Mouse (Mus musculus) granulocyte monocyte progenitor cell, adult 5-6 weeks (primary cell): ENCODE results near the gene Macf1. TPM values are rescaled to one million over a fixed set of nuclear protein-coding genes. Genes with fewer than 3 reads are reported as not detected.

Experiments used
- ATAC-seq: replicated peaks from 2 replicates; pipeline ENCODE4 v1.8.0; 2016; ENCODE audit warnings: mild to moderate bottlenecking, moderate TSS enrichment, inconsistent platforms; ENCODE audit not compliant: poor library complexity, severe bottlenecking
- total RNA-seq, 2 experiments: library from RNA; stranded (forward) in 1 of 2; stranded (reverse) in 1 of 2; fragments of 200-712, 200-1000 nt in 1 of 2; fragments of >200 nt in 1 of 2; fragmentation: Nextera tagmentation in 1 of 2; gene quantifications; 2 replicates each; pipeline ENCODE4 v1.2.3; 2014 to 2017

Gene Macf1
- total RNA-seq, 2 experiments from 2014 or later = 129 to 162 TPM

DNA sequence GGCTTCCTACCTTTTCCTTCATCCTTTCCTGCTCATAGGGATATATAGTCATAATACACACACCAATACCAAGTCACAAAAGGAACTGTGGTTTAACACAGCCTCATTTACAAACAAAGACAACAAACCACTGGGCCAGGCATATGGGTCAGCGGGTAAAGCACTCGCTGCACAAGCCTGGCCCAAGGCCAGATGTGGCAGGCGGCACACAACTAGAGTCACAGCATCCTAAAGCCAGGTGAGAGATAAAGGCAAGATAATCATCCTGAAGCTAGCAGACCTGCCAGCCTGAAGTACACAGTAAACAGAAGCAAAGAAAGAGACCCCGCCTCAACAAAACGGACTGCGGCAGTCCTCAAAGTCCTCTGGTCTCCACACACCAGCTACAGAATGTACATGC lies 40.6 kb downstream of the Macf1 start:
- no peak for ATAC-seq

DNA sequence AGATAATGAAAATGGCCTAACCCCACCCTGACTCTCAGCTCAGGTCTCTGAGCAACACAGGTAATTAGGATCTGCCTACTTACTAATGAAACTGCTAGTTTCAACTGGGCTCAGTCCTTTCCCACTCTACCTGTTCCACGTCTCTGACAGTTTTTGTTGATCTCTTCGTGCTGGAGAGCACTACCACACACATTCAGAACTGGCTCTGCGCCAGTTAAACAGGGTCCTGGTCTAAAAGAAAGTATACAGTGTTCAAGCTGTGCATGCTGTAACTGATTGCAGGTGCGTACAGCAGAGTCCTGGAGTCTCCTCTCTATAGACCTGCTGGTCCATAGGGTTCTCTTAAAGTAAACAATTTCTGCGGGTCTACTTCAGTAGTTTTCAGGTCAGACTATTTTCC lies 41.3 kb downstream of the Macf1 start:
- no peak for ATAC-seq

DNA sequence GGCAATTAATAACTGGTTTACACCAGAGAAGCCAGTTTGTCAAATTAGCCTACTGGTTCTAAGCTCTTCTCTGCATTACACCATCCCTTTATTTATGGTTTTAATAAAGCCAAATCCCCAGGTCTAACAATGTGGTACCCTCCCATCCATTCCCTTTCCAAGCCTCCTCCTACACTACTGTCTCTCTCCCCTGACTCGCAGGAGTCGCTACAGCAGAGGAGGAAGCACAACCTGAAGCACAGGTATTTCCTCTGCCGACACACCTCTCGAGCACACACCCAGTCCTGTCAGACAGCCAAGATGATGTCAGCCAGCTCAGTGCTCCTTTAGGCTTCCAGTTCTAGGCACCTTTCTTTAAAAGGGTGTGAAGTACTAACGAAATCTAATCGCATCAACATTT lies 47.0 kb downstream of the Macf1 start:
- ATAC-seq = no peak

DNA sequence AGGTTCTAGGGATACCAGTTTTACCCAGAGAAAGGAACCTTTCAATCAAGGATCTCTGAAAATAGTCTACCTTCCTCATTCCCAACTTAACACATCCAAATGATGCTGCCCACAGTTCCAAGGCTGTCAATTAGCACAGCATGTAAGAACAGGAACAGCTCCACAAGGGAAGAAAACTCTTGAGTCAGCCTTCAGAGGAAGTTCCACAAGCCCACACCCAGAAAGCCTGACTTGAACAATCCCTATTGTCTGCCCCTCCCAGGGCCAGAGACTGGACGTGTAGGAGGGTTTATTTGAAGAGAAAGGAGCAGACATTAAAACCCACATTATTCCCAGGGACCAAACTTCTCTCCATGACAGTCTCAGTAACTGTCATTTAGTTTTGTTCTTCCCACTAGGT lies 48.7 kb downstream of the Macf1 start:
- peak; percentile 55 for ATAC-seq

DNA sequence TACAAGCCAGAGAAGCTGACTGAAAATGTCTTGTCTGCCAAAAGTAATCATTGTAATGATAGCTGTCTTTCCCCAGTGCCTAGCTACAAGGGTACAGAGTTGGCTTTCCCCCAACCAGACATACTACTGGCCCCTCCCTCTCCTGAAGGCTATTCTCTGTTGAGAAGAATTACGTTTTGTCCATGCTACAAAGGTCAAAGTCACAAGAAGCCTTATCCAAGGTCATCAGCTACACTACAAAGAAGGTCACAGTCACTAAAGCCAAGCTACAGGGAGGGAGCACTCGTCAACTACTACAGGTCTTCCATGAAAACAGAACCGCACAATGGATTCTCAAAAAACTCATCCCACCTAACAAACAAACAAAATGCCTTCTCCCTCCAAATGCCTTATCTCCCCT lies 49.7 kb downstream of the Macf1 start:
- no peak for ATAC-seq

DNA sequence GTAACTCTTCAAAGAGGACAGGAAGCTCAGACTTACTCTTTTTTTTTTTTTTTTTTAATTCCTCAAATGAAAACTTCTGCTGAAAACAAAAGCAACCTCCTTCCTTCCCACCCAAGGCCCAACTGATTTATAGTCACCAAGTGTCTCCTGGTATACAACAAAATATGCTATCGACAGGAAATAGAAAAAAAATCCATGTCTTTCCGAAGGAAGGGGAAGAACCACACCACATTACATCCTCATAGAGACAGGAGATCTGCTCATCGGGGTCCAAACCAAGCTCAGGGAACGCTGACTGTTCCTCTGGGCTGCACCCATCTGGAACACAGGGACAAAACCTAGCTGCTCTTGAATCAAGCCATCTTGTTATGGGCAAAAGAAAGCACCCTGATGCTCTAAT lies 50.3 kb downstream of the Macf1 start:
- ATAC-seq = no peak

DNA sequence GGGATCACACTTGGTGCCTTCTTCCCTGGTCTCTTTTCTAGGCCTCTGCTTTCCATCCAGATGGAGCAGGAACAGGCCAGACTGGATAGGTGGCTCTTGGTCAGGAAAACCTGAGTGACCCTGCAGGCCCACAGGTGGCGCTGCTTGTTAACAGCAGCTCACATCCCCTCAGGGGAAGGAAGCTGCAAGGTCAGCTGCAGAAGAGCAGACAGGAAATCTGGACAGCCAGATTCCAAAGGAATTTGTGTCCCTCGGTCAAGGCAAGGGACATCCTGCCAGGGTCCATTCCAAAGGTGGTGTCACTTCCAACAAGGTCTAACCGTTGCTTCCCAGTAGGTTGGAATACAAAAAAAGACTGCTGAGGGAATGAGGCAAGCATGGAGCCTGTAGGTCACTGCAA lies 50.8 kb downstream of the Macf1 start:
- peak; percentile 87 for ATAC-seq

DNA sequence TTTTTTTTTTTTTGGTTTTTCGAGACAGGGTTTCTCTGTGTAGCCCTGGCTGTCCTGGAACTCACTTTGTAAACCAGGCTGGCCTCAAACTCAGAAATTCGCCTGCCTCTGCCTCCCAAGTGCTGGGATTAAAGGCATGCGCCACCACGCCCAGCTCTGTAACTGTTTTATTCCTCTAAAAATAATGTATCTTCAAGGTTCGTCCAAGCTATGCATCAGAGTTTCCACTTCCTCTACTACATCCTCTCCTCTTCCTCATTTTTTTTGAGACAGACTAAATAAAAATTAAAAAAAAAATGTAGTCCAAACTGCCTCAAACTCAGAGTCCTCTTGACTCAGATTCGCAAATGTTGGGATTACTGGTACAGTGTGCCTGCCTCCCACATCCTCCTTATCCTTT lies 52.0 kb downstream of the Macf1 start:
- peak; percentile 57 for ATAC-seq

DNA sequence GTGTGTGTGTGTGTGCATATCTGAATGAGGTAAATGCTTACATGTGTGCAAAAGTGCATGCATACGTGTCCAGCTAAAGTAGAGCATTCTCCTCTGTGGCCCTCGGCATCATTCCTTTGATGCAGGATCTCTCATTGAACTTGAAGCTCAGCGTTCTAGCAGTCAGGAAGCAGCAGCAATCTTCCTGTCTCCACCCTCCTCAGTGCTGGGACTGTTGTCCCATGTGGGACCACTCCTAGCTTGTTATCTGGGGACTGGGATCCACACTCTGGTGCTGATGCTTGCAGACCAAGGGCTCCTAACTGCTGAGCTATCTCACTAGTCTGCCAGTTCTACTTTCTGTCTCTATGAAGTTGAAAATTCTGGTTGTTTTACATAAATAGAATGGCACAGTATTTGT lies 52.5 kb downstream of the Macf1 start:
- ATAC-seq = no peak

DNA sequence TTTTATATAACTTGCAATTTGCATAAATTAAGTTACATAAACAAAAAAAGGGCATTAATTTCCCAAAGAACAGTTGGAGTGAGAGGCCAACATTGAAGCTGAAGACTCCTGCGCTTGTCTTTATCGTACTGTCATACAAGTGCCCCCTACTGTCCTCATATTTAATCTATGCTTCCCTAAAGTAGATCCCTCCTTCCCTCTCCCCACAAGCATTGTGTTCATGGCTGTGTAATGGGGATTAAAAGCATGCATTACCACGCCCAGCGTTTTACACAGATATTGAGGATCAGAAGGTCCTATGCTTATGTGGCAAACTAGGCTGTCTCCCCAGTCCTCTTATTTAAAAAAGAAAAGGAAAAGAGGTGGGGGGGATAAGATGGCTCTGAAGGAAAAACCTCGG lies 56.5 kb downstream of the Macf1 start:
- ATAC-seq = no peak

DNA sequence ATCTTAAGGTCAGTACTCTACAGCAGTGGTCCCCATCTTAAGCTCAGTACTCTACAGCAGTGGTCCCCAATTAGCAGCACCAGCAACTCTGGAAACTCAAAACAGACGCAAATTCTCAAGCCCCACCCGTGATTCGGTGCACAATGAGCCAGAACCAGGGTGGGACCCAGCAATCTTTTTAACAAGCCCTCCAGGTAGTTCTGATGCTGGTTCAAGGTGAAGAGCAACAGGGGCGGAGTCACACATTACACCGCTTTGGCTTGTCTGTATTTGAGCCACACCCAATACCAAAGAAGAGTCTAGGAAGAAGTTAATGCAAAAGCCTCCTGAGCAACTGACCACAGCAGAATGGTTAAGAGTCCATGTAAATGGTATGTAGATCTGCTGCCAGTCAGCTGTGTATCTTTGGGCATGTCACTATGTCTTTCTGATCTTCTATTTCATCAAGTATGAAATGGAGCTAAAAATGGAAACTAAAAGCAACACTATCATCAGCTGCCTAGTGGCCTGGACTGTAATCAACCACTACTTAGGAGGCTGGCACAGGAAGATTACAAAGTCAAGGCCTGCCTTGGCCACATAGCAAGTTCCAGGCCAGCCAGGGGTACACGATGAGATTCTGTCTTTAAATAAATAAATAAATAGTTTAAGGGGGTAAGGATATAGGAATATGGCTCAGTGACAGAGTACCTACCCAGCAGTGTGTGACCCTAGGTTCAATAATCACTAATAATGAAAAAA lies 58.7 kb downstream of the Macf1 start:
- no peak for ATAC-seq

DNA sequence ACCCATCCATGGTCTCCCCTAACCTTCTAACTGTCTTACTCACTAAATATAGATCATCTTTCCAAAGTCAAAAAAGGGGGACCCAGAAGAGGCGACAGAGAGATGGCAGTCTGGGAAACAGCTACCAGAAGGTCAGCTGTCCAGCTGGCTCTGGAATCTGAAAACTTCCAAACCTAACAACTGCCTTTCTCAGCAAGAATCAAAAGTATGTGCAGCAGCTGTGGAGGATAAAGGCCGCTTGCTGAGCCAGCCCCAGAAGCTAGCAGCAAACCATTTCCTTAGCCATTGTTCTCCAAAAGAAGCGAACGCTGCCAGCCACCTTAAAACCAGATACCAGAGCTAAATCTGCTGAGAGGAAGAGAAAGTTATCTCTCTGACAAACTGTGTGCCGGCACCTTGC lies 59.7 kb downstream of the Macf1 start:
- no peak for ATAC-seq

DNA sequence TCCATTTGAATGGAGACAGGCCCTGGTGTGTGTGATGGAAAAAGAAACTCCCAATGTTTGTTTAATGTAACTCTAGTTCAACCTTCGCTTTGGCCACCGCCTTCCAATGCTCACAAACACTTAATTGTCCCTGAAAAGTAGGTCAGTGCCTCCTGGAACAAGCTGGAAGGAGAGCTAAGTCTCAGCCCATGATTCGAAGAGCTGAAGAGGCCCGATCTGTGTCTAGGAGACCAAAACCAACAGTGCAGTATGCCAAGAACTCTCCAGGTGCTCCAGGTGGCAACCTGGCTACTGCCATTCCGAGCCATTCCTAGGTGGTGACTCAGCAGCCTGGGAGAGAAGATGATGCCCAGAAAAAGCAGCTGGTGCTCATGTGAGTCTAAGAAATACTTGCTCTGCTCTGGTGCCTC lies 60.4 kb downstream of the Macf1 start:
- ATAC-seq = no peak

DNA sequence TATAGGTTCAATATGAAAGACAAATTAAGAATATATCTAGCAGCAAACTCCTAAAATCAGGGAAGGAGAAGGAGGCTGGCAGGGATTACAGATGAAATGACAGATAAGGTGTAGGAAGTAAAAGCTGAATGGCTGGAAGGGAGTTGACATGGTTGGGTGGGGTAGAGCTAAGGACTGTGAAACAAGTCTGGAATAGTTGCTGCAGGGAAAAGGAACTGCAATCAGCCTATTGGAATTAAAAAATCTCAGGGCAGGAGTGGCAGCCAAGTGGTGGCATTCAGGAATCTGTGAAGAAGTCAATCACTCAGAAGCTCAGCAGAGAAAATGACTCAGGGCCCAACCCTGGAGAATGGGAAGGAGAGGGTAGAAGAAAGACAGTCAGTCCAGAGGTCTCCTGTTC lies 62.4 kb downstream of the Macf1 start:
- no peak for ATAC-seq

DNA sequence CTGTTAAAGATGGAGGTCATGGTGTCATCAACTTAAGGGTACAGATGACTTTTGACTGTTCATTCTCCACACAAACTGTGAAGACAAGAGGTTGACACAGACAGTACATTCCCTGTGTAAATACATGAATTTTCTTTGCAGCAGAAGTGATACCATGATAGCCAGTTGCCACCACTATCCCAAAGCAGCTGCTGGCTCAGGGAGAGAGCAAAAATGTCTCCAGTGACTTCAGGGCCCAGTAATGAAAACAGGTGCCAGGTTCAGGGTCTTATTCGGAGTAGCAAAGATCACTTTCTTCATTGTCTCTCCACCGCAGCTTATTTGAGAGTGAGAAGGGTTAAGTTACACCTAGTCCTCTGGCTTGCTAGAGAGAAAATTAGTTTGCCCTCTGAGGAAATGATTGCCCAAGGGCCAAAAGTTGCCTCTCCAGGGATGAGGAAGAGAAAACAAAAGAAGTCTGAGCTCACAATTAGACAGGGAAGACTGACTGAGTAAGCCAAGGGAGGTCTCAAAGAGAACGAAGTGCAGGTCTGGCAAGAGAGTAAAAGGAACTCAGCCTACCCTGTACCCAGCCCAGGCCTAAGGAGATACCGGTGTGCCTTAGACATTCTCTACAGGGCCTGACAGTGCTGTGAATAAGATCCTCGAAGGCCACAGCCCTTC lies 66.3 kb downstream of the Macf1 start:
- ATAC-seq = peak; percentile 58

DNA sequence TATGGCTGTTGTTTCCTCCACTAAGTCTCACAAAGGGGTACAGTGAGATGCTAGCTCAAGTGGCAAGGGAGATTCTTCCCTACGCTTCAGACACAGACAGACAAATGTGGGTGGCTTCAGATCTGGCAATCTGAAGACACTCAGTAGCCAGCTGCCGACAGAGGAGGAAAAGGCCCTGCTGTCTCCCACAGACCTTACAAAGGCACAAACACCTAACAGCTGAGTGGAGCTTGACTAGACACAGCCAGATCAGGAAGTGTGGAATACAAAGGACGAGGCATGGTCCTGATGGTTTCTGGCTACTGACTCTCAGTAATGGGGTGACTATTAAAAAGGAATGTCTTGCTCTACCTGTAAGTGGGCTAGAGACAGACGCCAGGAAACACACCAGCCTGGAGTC lies 67.2 kb downstream of the Macf1 start:
- no peak for ATAC-seq

DNA sequence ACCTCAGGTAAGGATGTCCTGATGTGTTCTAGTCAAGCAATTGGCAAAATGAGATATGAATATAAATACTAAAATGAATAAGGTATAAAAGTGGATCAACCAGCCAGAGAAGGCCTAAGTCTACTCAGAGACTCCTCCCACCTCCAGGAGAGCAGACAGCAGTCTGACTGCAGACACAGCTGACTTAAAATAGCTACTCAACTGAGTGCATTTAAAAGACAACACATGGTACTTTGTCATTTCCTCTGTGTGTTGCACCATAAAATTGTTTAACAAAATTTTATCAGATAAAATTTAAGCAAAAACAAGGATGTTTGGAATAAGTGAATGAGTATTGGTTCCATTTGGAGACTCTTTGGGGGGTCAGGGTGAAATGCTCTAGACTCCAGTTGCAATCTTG lies 67.7 kb downstream of the Macf1 start:
- ATAC-seq = no peak

DNA sequence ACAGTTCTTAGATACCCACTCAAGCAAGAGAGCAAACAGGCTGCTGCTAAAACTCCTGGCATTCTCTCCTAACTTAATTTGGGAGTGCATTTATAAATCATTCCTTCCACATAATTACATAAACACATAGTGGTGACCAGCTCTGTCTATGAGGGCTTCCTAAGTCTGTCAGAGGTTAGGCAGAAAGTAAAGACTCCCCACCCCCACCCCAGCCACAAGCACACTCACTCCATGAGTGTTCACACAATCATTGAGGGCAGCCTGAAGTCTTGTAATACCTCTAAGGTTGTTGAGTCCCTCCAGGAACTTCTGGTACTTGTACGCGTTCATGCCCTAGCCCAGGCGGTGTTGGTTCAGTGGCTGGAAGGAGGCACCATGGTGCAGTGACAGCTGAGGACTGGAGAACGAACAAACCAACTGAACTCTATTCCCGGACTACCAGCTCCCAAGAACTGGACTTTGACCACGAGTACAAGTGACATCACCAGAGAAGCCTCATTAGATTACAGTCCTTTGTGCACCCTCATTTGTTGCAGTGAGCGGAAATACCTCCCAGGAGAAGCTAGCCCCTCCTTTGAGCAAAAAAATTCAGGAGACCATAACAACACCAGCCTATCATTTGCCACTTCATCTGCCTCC lies 70.7 kb downstream of the Macf1 start:
- ATAC-seq = no peak

DNA sequence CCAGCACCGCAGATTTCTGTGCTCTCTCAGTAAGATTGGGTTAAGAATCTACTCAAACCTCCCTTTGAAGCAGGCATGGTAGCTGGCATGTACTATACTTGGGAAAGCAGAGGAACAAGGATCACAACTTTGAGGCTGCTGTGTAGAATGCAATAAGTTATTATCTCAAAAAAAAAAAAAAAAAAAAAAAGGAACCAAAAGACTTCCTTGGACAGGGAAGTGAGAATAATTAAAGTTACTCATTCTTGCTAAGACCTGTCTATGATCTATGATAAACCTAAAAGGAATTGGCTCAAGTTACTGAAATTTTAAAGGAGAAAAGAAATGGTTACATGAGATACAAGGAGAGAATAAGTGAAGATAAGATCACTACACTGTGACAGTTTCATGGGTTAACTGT lies 72.2 kb downstream of the Macf1 start:
- peak; percentile 69 for ATAC-seq

DNA sequence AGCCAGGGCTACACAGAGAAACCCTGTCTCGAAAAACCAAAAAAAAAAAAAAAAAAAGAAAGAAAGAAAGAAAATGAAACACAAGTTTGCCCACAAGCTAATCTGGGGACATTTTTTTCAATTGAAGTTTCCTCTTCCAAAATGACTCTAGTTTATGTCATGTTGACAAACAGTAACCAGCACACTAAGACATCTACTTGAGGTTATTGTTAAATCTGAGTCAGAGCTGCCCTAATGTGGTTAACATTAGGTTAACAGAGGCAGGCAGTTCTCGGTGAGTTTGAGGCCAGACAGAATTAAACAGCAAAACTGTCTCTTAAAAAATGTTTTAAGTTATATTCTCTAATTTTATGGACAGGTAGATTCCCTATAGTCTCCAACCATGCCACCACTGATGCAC lies 72.9 kb downstream of the Macf1 start:
- ATAC-seq = no peak

DNA sequence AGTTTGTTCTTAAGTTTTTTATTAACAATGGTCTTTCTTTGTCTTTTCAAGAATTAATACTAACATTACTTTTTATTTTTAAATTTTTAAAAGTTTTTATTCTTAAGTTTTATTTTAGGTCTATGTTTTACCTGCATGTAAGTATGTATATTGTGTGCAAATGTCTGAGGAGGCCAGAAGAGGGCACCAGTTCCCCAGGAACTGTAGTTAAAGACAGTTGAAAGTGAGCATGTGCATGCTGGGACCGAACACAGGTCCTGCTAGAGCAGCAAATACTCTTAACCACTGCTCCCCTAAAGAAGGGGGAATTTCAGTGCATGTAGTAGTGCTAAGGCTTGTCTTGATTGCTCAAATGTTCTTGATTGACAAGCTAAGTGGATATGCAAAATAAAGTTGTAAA lies 77.0 kb downstream of the Macf1 start:
- ATAC-seq = peak; percentile 42; the same call in 1 of the 2 replicates

DNA sequence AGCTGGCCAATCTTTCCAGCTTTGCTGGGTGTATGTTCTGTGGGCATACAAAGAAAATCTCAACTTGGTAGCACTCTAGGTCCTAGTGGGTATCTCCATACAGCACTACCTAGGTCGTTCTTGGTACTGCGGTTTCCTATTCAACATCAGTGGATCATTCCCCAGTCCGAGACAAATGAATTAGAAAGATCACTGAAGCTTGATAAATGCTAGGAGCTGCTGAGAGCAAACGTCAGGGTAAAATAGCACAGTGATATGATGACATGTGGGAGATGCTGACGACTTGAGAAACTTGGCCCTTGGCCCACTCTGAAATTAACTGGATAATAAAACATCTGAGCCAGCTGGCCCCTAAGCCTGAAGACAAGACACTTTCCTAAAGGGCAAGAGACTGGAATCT lies 78.2 kb downstream of the Macf1 start:
- ATAC-seq = no peak
